Mouse (Mus musculus): ENCODE results near the gene Sppl3.

DNA sequence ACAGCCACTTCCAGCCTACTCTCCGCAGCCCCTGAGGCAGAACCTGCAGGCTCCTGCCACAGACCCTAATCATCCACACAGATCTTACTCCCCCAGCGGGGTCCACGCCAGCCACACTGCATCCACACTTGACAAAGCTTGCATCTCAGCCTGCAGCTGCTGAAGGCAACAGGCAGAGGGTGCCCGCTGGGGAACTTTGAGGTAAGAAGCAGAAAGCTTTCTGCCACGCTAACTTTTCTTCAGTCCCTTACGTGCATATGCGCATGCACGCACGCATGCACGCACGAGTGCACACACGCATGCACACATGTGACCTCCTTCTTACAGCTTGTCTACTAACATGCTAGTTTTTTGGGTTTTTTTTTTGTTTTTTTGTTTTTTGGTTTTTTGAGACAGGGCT lies 102.3 kb downstream of the Sppl3 start:
- no peak for TF ChIP-seq CTCF (IDR thresholded peaks at IDR 0.05; ENCODE audit: borderline replicate concordance, extremely low read depth, insufficient read depth, insufficient read length)
- TF ChIP-seq POLR2A (IDR thresholded peaks at IDR 0.05; ENCODE audit: borderline replicate concordance, extremely low read depth, insufficient read depth, insufficient read length, poor library complexity, severe bottlenecking): no peak
